ENCODE assay signal across 8 mouse cellular contexts in genomic region chr16:17759344-17759773, GRCm38 (mm10). TPM values are rescaled to one million over a fixed set of nuclear protein-coding genes. Genes with fewer than 3 reads are reported as not detected.
DNase-seq lines count a peak whose midpoint lies in the region; ATAC-seq lines count a peak whose summit lies in the region.

Gene Klhl22 (plus strand): TSS chr16:17759618.

- no peaks in the 10 kb centered on the region; the same call in 1 of the 2 replicates for H3K27me3 ChIP-seq in forebrain, embryonic 11.5 days (ENCODE audit: control insufficient read depth, insufficient read depth, low read length)
- H3K27me3 ChIP-seq in heart, embryonic 15.5 days = no peaks in the 10 kb centered on the region
- peaks cover 10% of the 10 kb centered on the region; the same call in 1 of the 2 replicates for H3K27me3 ChIP-seq in liver, embryonic 12.5 days (replicated peaks)
- no peaks in the 10 kb centered on the region for H3K27me3 ChIP-seq in stomach, embryonic 14.5 days (ENCODE audit: control insufficient read depth, insufficient read depth, low read length)

- peak; percentile 89 for DNase-seq in CD4-positive, CD25-positive, alpha-beta regulatory T cell, adult 2 months (ENCODE audit: low read depth, low spot score)
- peak; percentile 50 for DNase-seq in c-Kit-positive CD71-negative TER-119-negative erythroid progenitor cells, embryonic 14.5 days (ENCODE audit: low read depth)
- DNase-seq in forebrain, embryonic 11.5 days (ENCODE audit: low spot score) = peak; percentile 95
- peak; percentile 95 for DNase-seq in kidney, postnatal 14 days
- DNase-seq in natural killer cell, adult 2 months (ENCODE audit: low spot score in 2 of 2) = peak; percentile 85 to 86

- peak within 1 kb of the TSS; percentile 57 for H3K4me3 ChIP-seq in forebrain, embryonic 11.5 days (ENCODE audit: low read depth, low read length)
- peak within 1 kb of the TSS; percentile 65 for H3K4me3 ChIP-seq in heart, embryonic 15.5 days
- H3K4me3 ChIP-seq in liver, embryonic 12.5 days = peak within 1 kb of the TSS; percentile 67
- peak within 1 kb of the TSS; percentile 66 for H3K4me3 ChIP-seq in stomach, embryonic 14.5 days (ENCODE audit: low read depth, low read length)

- H3K9ac ChIP-seq in forebrain, embryonic 11.5 days (ENCODE audit: low read length) = peak within 1 kb of the TSS; percentile 84
- H3K9ac ChIP-seq in heart, embryonic 15.5 days = peak within 1 kb of the TSS; percentile 82
- H3K9ac ChIP-seq in liver, embryonic 12.5 days = peak within 1 kb of the TSS; percentile 83
- H3K9ac ChIP-seq in stomach, embryonic 14.5 days (replicated peaks; ENCODE audit: low read depth, low read length) = peak within 1 kb of the TSS; percentile 82

- no peaks in the 10 kb centered on the region for H3K36me3 ChIP-seq in forebrain, embryonic 11.5 days (ENCODE audit: control insufficient read depth, insufficient read depth, low read length)
- H3K36me3 ChIP-seq in heart, embryonic 15.5 days = no peaks in the 10 kb centered on the region
- H3K36me3 ChIP-seq in liver, embryonic 12.5 days = peaks cover 4% of the 10 kb centered on the region; the same call in 1 of the 2 replicates
- peaks cover 4% of the 10 kb centered on the region for H3K36me3 ChIP-seq in stomach, embryonic 14.5 days (ENCODE audit: control insufficient read depth, insufficient read depth, low read length)

- no peaks in the 10 kb centered on the region for H3K9me3 ChIP-seq in forebrain, embryonic 11.5 days (ENCODE audit: control insufficient read depth, low read length)
- H3K9me3 ChIP-seq in heart, embryonic 15.5 days (replicated peaks) = no peaks in the 10 kb centered on the region
- no peaks in the 10 kb centered on the region for H3K9me3 ChIP-seq in liver, embryonic 12.5 days (replicated peaks)
- H3K9me3 ChIP-seq in stomach, embryonic 14.5 days (ENCODE audit: control insufficient read depth, low read depth, low read length) = no peaks in the 10 kb centered on the region

- H3K4me1 ChIP-seq in forebrain, embryonic 11.5 days (replicated peaks; ENCODE audit: control insufficient read depth, insufficient read depth, low read length) = 0 out of 2 replicates have a peak, but pooled peaks cover 2% of the 10 kb centered on the region
- H3K4me1 ChIP-seq in heart, embryonic 15.5 days (replicated peaks) = peaks cover 23% of the 10 kb centered on the region
- peaks cover 53% of the 10 kb centered on the region for H3K4me1 ChIP-seq in liver, embryonic 12.5 days
- H3K4me1 ChIP-seq in stomach, embryonic 14.5 days (ENCODE audit: control insufficient read depth, insufficient read depth, low read length) = peaks cover 17% of the 10 kb centered on the region

- H3K4me2 ChIP-seq in forebrain, embryonic 11.5 days (ENCODE audit: low read depth, low read length, severe bottlenecking) = peak within 1 kb of the TSS; percentile 85
- peak within 1 kb of the TSS; percentile 94 for H3K4me2 ChIP-seq in heart, embryonic 15.5 days
- H3K4me2 ChIP-seq in liver, embryonic 12.5 days = peak within 1 kb of the TSS; percentile 96
- H3K4me2 ChIP-seq in stomach, embryonic 14.5 days (replicated peaks; ENCODE audit: low read depth, low read length) = peak within 1 kb of the TSS; percentile 80

- ATAC-seq in forebrain, embryonic 11.5 days (replicated peaks; ENCODE audit: low FRiP score) = peak; percentile 96
- ATAC-seq in heart, embryonic 15.5 days (replicated peaks; ENCODE audit: insufficient number of reproducible peaks, insufficient read depth, low FRiP score, low read depth) = peak; percentile 97
- ATAC-seq in liver, embryonic 12.5 days = peak; percentile 78
- peak; percentile 94 for ATAC-seq in stomach, embryonic 14.5 days (ENCODE audit: insufficient number of reproducible peaks, insufficient read depth, low FRiP score, low read depth)

- no peak within 1 kb of the TSS for H3K27ac ChIP-seq in forebrain, embryonic 11.5 days (ENCODE audit: low read depth, low read length)
- H3K27ac ChIP-seq in heart, embryonic 15.5 days = peak within 1 kb of the TSS; percentile 76
- peak within 1 kb of the TSS; percentile 72 for H3K27ac ChIP-seq in liver, embryonic 12.5 days
- H3K27ac ChIP-seq in stomach, embryonic 14.5 days (ENCODE audit: low read length) = peak within 1 kb of the TSS; percentile 64

- 2% methylated on average over 25 of the region's 28 CpGs for WGBS in forebrain, embryonic 11.5 days
- WGBS in heart, embryonic 15.5 days = 2% methylated on average over 28 of the region's 28 CpGs
- WGBS in liver, embryonic 12.5 days (ENCODE audit: insufficient replicate concordance) = under 1% methylated on average over 27 of the region's 28 CpGs
- under 1% methylated on average over 28 of the region's 28 CpGs for WGBS in stomach, embryonic 14.5 days

RNA-seq across cellular contexts. Expression of gene Klhl22, which starts in this region (rescaled TPM):
- polyA plus RNA-seq in forebrain, embryonic 11.5 days (2014; fragmentation: Nextera tagmentation; extraction: Ambion mirVana) = 54.6 and 57.7 TPM in 2 replicates
- polyA plus RNA-seq in heart, embryonic 15.5 days (2015; fragmentation: Nextera tagmentation; extraction: Ambion mirVana) = 33.0 and 45.7 TPM in 2 replicates
- polyA plus RNA-seq in liver, embryonic 12.5 days (2016; fragmentation: Nextera tagmentation; extraction: Ambion mirVana) = 23.5 and 24.0 TPM in 2 replicates
- 69.8 and 76.6 TPM in 2 replicates for polyA plus RNA-seq in stomach, embryonic 14.5 days (2014; fragmentation: Nextera tagmentation; extraction: Ambion mirVana)
